Mouse (Mus musculus): ENCODE measurements around the gene Herc1. TPM values are rescaled to one million over a fixed set of nuclear protein-coding genes. Genes with fewer than 3 reads are reported as not detected.

Herc1 gene
- total RNA-seq, 2 experiments from 2014 or later = 35.1 to 35.4 TPM

DNA sequence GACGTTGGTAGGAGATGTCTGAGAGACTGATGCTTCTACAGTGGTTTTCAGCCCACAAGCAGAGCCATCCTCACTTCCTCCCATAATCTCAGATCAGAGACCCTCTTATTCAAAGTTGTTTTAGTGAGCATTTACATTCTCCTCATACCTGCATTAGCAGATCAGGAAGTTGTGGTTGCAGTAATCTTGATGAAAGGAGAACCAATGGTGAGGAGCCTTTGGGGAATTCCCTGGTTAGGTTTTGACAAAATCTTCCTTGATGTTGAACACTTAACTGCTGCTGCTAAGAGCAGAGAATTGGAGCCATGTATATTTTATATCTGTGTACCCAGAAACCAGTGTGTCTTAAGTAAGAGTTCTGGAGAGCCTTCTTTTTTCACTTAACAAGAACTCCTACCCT is 142.1 kb downstream of the Herc1 start:
- no peak for DNase-seq (ENCODE audit: low spot score in 2 of 2)

DNA sequence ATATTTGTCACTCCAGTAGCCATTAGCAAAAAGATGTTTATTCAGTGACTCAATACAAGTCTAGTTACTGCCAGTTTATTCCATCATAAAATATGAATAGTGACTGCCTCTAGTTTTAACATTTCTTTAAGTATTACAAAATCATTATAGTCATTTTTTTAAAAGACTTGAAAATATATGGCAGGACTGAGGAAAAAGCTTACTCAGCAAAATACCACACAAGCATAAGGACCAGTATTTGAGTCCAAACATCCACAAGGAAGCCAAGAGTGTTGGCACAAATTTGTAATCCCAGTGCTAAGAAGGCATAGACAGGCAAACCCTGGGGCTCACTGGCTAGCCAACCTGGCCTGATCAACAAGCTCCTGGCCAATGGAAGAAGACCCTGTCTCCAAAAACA is 143.7 kb downstream of the Herc1 start:
- DNase-seq (ENCODE audit: low spot score in 2 of 2) = no peak

DNA sequence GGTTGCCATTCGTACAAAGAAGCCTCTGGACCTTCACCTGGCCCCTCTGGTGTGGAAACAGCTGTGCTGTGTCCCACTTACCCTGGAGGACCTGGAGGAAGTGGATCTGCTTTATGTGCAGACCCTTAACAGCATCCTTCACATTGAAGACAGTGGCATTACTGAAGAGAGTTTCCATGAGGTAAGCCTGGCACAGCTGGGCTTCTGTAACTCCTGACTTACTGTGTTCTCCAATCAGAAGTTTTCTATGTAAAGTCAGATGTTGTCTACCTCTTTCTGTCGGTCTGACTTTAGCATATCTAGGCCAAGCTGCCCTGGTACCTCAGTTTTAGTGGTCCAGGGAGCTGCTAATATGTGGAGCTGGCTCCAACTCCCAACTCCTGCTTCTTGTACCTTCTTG is 151.0 kb downstream of the Herc1 start:
- no peak for DNase-seq (ENCODE audit: low spot score in 2 of 2)

DNA sequence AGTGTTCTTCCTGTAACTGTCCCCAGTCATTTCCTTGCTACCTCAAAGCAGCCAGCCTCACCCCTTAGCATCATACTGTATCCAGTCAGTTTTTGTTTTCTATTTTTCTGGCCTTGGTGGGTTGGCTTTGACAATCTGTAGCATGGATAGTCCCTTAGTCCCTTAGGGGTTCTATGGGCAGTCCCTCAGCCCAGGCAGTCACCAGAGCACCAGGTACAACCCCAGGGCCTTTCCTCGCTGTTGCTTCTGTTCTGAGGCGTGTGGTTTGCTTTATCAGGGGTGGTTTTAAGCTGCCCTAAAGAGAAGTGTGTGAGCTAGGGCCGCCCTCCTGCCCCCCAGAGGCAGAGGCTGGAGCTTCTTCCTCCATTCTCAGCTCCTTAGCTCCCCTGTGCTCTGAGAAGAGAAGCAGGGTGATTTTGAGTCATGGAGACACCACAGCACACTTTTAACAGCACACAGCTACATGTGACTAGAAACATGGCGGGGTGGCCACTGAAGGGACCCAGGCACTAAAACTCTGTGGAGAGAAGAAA is 153.7 kb downstream of the Herc1 start:
- no peak for DNase-seq (ENCODE audit: low spot score in 2 of 2)

DNA sequence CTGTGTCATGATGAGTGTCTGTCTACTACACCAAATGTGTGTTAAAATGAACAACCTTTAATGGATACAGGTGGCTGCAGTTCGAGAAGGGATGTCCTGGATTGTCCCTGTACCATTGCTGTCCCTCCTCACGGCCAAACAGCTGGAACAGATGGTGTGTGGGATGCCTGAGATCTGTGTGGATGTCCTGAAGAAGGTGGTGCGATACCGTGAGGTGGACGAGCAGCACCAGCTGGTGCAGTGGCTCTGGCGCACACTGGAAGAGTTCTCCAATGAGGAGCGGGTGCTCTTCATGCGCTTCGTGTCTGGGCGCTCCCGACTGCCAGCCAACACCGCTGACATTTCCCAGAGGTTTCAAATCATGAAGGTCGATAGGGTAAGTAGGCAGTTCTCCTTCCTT is 154.3 kb downstream of the Herc1 start:
- no peak for DNase-seq (ENCODE audit: low spot score in 2 of 2)

DNA sequence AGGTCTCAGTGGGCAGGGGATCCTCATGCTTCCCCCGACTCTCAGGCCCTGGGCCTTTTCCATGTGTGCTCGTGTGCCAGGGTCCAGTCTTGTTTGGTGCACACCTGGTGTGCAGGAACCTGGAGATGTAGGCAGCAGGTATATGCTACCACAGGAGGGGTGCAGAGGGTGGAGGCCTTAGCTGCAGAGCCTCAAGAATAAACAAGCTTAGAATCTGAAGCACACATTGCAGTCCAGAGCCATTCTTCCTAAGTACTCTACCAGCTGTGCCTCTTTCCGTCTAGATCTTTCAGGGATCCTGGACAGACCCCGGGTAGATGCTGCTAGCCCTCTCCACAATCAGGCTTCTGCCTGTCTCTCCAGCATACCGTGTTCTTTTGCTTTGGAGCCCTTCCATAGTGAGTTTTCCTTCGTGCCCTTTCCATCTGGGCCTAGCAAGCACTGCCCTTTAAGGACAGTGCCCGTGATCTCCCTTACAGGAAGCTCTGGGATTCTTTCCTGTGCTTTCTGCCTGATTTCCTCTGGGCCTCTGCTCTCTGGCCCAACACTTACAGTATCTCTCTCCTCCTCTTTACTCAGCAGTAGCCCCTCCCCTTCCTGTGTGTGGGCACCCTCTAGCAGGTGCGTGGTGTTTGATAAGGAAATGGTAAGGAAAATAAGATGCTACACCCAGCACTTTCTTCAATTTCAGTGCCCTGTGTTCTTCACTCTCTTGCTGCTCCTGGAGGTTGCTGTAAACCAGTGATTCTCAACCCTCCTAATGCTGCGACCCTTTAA is 155.1 kb downstream of the Herc1 start:
- DNase-seq (ENCODE audit: low spot score in 2 of 2) = no peak

DNA sequence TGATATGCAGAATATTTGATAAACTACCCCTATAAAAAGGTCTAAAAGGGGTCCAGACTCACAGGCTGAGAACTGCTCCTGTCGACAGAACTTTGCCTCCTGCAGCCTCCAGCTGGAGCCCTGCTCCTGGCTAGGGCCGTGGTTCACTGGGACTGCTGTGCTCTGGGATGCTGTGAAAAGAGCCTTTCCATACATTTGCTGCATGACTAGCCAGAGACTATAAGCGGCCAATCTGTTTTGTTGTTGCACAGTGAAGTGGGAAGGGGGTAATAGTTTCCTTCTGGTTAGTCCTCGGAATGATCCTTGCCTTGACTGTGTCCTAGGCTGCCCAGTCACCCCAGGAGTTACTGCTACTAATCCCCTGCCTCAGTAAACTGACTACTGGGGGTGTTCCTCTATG is 155.8 kb downstream of the Herc1 start:
- DNase-seq (ENCODE audit: low spot score in 2 of 2) = no peak

DNA sequence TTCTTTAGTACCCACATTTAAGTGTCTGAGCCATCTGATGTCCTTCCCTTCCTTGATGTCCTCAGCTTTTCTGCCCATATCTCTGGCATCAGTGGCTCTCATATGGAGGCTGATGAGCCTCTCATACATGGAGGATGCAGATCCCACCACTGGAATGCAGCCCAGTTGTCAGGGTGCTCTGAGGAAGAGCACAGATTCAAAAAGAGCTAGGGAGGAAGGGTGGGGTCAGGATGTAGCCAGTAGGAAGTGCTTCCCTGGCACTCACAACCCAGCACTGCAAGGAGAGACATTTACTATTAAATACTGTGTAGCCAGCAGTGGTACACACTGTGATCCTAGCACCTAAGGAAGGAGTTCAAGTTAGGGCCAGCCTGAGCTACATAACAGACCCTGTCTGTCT is 156.2 kb downstream of the Herc1 start:
- DNase-seq (ENCODE audit: low spot score in 2 of 2) = no peak

DNA sequence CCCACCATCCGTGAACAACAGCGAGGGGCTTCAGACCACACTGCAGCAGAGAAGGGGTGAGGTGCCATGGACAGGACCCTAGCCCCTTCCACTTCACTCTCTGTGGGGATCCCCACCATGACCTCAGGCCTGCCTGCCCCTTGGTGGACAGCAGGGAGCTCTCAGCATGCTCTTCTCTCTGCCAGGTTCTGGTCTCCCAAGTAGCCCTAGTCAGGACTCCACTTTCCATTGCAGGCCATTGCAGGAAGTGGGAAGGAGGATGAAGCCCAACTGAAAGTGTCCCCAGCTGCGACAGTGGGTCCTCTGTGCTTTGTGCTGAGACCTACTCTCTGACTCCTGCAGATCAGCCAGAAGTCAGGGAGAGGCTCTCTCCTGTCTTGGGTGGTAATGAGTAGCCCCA is 157.4 kb downstream of the Herc1 start:
- no peak for DNase-seq (ENCODE audit: low spot score in 2 of 2)

DNA sequence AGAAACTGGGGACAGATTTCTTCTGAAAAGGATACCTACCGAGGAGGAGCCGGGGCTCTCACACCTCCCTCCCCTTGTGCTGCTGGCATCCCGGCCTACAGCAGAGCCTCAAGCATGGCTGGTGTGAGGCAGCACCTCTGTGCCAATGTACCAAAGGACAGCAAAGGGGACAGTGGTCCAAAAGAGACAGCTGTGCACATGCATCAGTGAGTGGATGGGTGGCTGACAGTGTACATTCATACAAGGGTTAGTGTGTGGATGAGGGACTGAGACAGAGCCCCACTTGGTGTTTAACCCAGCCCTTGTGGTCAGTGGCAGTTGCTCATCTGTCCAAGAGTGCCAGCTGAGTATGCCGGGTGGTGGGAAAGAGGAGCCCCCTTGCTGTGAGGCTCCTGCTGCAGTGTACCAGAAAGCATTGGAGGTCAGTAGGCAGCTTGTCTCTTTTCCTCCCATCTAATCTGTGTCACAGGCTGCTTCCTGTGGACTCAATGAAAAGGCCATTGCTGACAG is 158.7 kb downstream of the Herc1 start:
- no peak for DNase-seq (ENCODE audit: low spot score in 2 of 2)

DNA sequence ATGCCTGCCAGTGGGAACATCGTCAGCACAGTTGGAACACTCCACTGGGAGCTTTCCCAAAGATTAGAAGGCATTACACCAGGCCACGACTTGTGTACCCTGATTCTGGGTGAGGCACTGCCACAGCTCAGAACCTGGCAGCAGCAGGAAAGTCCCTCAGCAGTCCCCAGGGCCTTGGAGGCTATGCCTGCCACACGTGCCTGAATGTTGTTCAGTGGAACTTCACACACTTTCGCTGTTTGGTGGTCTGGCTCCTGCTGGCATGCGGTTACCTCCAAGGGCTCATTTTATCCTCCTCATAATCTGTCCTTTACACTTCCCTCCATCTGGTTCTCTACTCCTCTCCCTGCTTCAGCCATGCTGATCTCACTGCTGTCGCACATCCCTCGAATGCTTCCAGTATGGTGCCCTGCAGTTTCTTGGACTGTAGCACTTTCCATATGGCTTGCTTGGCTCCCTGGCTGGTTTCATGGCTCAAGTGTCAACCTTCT is 160.1 kb downstream of the Herc1 start:
- no peak for DNase-seq (ENCODE audit: low spot score in 2 of 2)

DNA sequence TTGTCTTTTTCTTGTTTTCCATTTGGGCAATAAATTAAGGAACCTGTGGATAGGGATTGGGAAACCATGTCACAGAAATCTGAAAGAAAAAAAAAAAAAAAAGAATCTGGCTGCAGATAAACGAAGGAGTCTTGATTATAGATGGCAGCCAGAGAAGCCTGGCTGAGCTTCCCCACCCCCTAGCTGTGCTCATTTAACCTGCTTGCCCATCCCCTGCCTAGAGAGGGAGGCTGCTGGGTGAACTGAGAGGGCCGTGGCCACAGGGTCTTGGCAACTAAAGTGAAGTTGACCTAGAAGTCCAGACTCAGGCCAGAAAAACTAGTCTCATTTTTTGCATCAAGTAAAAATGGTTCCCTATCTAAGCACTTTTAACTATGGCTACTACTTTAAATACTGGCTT is 160.7 kb downstream of the Herc1 start:
- DNase-seq (ENCODE audit: low spot score in 2 of 2) = no peak

DNA sequence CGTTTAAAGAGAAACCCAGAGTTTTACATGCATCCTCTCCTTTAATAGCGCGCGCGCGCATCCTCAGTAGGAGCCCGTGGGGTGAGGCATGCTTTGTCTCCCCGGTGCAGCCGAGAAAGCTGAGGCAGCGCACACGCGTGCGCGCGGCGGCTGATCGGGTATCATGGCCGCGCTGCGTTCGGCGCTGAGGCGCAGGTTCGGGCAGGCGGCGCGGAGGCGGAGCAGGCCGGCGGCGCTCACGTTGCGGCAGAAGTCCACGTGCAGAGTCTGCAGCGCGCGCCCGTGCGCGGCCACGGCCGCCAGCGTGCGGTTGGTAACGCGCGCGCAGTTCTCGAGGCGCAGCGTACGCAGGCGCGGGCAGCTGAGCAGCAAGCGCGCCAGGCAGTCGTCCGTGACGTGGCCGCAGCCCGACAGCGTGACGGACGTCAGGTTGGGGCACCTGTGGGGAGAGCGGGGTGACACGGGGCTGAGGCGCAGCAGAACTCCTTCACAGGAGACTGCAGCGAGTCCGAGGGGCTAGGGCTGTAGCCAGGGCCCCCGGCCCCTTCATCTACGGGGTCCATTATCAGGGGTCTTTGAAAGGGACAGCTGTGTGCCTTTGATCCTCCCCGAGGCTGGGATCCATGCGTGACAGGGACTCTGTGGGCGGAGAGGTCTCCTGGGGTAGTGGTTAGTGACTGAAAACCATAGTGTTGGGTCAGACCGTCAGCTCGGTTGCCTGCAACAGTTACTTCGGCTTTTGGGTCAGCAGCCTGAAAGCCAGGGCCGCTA is 161.5 kb downstream of the Herc1 start:
- DNase-seq (ENCODE audit: low spot score in 2 of 2) = peak; percentile 90 to 91

DNA sequence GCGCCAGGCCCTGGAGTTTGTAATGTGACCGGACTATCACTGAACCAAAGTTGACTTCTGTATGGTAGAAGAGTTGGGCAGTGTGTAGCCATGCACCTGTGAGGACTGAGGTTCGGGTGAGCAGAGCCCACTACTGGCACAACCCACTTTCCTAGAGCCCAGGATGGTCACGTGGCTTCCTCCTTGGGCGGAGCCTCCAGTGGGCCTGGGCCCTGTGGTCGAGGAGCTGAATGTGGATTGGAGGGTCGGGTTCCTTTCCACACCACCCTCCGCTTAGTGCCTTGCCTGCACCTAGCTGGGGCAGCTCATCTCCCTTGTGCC is 162.1 kb downstream of the Herc1 start:
- peak; percentile 73 to 75 for DNase-seq (ENCODE audit: low spot score in 2 of 2)

DNA sequence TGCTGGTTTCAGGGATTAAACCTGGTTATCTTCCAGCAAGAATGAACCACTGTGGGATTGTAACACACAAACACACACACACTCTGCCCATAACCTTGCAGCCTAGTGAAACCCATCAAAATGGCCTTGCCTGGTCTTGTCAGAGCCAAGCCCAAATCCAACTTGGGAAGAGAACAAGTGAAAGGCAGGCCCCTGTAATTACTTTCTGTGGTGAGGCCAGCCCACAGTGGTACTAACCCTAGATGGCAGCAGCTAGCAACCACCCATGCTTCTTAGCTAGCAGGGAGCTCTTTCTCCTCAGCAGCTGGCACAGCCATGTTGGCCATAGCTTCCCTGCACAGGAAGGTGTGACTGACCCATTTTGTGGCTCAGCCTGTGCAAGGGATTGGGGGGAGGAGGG is 162.9 kb downstream of the Herc1 start:
- no peak for DNase-seq (ENCODE audit: low spot score in 2 of 2)

DNA sequence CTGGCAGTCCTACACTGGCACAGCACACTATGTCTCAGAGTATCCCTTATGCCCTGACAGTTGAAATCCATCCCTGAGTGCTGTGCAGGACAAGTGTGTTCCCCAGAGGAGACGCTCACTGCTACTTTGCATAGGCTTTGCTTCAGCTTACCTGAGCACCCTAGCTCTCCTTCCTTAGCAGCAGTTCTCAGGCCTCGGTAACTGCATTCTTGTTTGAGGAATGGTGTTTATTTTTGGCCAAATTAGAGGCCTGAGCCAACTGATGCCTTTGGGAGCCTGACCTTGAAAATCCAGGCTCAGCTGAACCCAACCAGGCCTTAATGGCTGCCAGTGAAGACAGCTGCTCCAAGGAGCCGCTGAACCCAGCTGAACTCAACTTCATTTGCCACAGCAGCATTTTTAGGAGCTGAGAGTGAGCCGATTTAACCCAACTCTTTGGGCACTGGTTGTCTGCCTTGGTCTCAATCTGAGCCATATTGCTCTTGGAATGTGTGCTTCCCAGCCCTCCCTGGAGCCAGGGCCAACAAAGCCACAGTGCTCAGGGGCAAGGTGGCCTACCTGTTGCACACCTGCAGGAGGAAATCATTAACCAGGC is 163.5 kb downstream of the Herc1 start:
- no peak for DNase-seq (ENCODE audit: low spot score in 2 of 2)

DNA sequence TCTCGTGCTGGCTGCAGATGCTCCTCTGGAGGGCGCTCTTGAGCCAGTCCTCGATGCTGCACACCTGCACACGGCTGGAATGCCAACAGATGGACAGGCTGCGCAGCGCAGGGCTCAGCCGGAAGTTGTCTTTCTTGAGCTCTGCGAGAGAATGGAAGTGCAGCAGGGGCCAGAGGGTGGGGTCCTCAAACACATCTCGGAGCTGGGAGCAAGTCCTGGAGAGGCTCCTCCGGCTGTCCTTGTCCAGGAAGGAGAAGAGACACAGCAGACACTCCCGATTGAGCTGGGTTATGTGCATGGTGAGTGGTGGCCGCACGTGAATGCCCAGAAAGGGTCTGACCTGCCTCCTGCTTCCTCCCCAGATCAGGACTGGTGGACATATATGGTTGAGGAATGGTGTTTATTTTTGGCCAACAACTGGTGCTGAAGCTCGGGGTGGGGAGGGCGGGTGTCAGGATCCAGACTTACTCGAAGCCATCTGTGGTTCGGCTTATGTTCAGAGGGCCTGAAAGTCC is 164.1 kb downstream of the Herc1 start, which contains the start of gene Fbxl22:
TSS of gene Fbxl22 (minus strand) at position 338 of the 515 bp plus-strand sequence.
- no peak for DNase-seq (ENCODE audit: low spot score in 2 of 2)

DNA sequence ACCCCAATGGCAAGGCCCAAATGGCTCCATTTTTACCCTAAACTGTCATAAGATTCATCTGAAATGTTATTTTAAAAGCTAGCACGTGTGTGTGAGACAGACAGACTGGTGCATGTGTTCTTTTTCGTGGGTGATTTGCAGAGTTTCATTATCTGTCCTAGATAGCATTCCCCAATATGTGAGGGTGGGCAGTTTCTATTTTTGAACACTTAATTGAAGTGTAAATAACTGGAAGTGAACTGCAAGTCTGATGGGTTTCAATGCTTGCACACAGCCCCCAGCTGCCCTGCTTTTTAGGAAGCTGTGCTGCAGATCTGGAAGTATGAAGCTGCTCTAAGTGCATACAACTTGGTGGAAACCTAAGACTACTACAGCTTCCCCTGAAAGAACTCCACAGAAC is 164.9 kb downstream of the Herc1 start:
- DNase-seq (ENCODE audit: low spot score in 2 of 2) = no peak

DNA sequence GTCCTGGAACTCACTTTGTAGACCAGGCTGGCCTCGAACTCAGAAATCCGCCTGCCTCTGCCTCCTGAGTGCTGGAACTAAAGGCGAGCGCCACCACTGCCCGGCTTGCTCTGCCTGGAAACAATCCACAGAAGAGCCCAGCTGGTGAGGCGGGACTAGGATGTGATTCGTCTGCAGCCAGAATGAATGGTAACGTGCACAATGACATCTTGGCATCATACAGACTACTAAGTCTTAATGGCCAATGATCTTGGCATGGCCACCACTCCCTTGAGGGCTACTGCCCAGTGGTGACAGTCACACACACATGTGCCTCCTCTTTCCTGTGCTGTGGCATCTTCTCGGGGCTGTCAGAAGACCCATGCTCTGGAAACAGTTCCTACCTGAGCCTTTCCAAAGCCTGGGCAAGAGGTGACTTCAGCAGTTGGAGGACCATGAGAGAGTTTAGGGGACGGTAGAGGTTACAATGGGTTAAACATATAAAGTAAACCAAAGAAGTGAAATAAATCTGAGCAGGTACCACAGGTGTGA is 165.5 kb downstream of the Herc1 start:
- DNase-seq (ENCODE audit: low spot score in 2 of 2) = no peak

DNA sequence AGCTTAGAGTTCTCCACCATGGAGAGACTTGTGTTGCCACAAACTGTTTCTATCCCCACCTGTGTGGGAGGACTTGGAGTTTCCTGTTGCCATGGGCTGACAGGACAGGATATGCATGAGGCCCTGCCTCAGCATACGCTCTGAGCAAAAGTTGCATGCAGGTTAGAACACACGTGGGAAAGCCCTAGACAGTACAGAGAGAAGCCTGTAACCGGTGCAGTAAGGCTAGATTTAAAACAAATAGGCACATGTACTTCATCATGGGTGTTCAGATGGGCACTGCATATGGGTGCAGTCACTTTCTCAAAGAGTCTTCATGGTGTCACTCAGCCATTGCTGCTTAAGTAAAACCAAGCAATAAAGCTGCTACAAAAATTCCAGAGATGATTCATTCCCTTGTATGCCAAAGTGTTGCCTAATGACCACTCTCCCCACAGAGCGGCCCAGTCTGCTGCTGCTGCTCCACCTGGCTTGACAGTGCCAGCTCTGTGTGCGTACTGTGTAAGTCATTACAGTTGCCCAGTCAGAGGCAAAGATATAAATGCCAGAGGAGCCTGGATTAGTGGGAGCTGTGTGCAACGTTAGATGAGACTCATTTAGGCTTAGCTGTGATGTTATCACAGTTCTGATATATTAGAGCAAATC is 166.2 kb downstream of the Herc1 start:
- no peak for DNase-seq (ENCODE audit: low spot score in 2 of 2)

DNA sequence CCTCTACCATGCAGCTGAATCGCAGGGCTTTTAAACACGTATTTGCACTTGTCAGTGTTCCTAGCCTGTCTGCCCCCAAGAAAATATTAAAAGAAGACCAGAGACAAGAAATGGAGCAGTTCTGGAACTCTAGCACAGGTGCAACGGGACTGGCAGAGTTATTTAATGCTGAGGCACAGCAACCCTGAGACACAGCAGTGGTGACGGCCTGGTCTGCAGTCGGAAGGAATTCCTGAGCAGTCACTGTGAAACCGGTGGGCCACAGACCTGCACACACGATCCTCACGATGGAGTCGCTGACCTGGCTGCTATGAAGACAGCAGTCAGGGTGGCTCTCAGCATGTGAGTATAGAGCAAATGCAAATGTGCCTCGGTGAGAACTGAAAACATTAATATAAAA is 167.5 kb downstream of the Herc1 start:
- no peak for DNase-seq (ENCODE audit: low spot score in 2 of 2)

Measured in adrenal gland, adult 18-20 months (tissue).